Mouse (Mus musculus) liver, embryonic 16.5 days (tissue): ENCODE results near the gene Aprt. TPM values are rescaled to one million over a fixed set of nuclear protein-coding genes. Genes with fewer than 3 reads are reported as not detected.

Source experiments
- ATAC-seq: fragments of 200-750 bp; cut with Nextera tagmentation; 2 replicates; pipeline ENCODE4 v1.8.0; 2017; ENCODE audit warnings: low read depth, mild to moderate bottlenecking, moderate number of reproducible peaks, moderate library complexity
- H3K27ac ChIP-seq: fragments of 300-500 bp; sonication (generic); 2 replicates; pipeline ENCODE4 v1.5.1; 2014; ENCODE audit warnings: mild to moderate bottlenecking, low read length
- H3K27me3 ChIP-seq: fragments of 300-500 bp; sonication (generic); 2 replicates; pipeline ENCODE4 v1.6.1; 2014; ENCODE audit warnings: low read depth, low read length, mixed read lengths; ENCODE audit not compliant: control insufficient read depth, insufficient read depth
- H3K36me3 ChIP-seq: fragments of 300-500 bp; sonication (generic); 2 replicates; pipeline ENCODE4 v1.6.1; 2014; ENCODE audit warnings: mild to moderate bottlenecking; ENCODE audit not compliant: control insufficient read depth, insufficient read depth
- H3K4me1 ChIP-seq: fragments of 300-500 bp; sonication (generic); 2 replicates; pipeline ENCODE4 v1.6.1; 2014; ENCODE audit warnings: low read depth, low read length, mixed read lengths; ENCODE audit not compliant: control insufficient read depth
- H3K4me2 ChIP-seq: fragments of 300-500 bp; sonication (generic); 2 replicates; pipeline ENCODE4 v1.6.1; 2014; ENCODE audit warnings: low read depth, low read length, mixed read lengths
- H3K4me3 ChIP-seq: fragments of 300-500 bp; sonication (generic); 2 replicates; pipeline ENCODE4 v1.5.1; 2014; ENCODE audit warnings: low read depth, mild to moderate bottlenecking, low read length
- H3K9ac ChIP-seq: fragments of 300-500 bp; sonication (generic); 2 replicates; pipeline ENCODE4 v1.6.1; 2014; ENCODE audit warnings: low read depth, low read length
- H3K9me3 ChIP-seq: fragments of 300-500 bp; sonication (generic); replicated peaks from 2 replicates; pipeline ENCODE4 v1.6.1; 2016; ENCODE audit warnings: low read length; ENCODE audit not compliant: control insufficient read depth
- WGBS: fragments of 180-500 bp; shearing (Covaris S2); extraction: QIAGEN DNeasy Blood & Tissue Kit; methylation state at CpG from one replicate; pipeline ENCODE4 v1.1.7; 2014; ENCODE audit not compliant: insufficient replicate concordance; 5-methylcytosine and 5-hydroxymethylcytosine counted together
- polyA plus RNA-seq: library from polyadenylated mRNA; unstranded; fragments of >200 nt; fragmentation: Nextera tagmentation; extraction: Ambion mirVana; gene quantifications from 2 replicates; pipeline ENCODE4 v1.2.1, GENCODE M21; 2015

The Aprt gene
- polyA plus RNA-seq: 196 and 204 TPM in 2 replicates

- Histone ChIP-seq H3K27me3 (no peaks in the 10 kb centered on the region), H3K4me1 (peaks cover 50% of the 10 kb centered on the region), H3K4me2 (peak within 1 kb of the TSS; percentile 77), H3K27ac (peak within 1 kb of the TSS; percentile 76), H3K9ac (peak within 1 kb of the TSS; percentile 70), H3K36me3 (peaks cover 12% of the 10 kb centered on the region), H3K4me3 (peak within 1 kb of the TSS; percentile 68), H3K9me3 (no peaks in the 10 kb centered on the region)
- under 1% methylated on average over 39 of the region's 39 CpGs for WGBS
- peak; percentile 88 for ATAC-seq
Measured at GRCm38 (mm10) chr8:122576648-122577022, at the start of gene Aprt. Gene Aprt (minus strand): TSS chr8:122576909.

DNA sequence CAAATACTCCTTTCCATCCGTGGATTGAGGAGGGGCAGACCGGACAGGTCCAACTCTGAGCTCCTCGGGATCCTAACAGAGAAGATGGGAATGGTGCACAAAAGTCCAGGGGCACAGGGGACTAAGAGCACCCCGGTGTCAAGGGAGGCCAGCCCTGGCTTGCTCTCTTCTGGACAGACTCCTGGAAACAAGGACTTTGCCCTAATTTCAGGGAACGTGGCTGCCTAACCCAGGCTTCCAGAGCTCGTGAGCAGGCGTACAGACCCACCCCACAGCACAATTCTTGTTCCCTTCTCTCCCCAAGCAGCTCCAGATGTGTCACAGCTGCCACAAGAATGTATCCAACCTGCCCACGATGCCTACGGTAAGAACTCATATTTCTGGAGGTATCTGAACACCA lies 49.1 kb upstream of the Aprt start:
- Histone ChIP-seq H3K27ac (no peak overlapping the region), H3K9me3 (no peaks in the 10 kb centered on the region), H3K27me3 (no peaks in the 10 kb centered on the region), H3K9ac (no peak overlapping the region), H3K36me3 (no peaks in the 10 kb centered on the region), H3K4me1 (no peaks in the 10 kb centered on the region), H3K4me3 (no peak overlapping the region), H3K4me2 (no peak overlapping the region)
- no peak for ATAC-seq
- 63% methylated on average over 9 of the region's 9 CpGs for WGBS

DNA sequence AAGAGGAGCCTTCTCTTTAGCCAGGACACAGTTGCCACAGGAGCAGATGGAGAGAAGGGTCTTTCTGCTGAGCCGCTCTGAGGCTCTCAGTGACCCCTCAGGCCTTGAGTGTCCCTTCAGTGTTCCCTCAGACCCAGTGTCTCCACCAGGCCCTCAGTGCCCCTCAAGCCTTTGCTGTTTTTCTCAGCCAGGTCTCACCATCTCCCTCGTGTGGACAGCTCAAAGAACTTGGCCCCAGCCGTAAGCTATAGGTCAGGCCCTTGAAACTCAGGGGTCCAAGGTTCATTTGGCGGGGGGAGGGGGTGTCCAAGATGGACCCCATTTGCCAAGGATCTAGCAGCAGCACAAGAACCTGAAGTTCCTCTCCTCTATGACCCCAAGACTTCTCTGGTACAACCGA lies 47.9 kb upstream of the Aprt start:
- Histone ChIP-seq H3K4me1 (peaks cover 3% of the 10 kb centered on the region), H3K4me2 (no peak overlapping the region), H3K27me3 (no peaks in the 10 kb centered on the region), H3K4me3 (no peak overlapping the region), H3K36me3 (no peaks in the 10 kb centered on the region), H3K9me3 (no peaks in the 10 kb centered on the region), H3K9ac (no peak overlapping the region), H3K27ac (no peak overlapping the region)
- no peak for ATAC-seq
- 56% methylated on average over 5 of the region's 5 CpGs for WGBS

DNA sequence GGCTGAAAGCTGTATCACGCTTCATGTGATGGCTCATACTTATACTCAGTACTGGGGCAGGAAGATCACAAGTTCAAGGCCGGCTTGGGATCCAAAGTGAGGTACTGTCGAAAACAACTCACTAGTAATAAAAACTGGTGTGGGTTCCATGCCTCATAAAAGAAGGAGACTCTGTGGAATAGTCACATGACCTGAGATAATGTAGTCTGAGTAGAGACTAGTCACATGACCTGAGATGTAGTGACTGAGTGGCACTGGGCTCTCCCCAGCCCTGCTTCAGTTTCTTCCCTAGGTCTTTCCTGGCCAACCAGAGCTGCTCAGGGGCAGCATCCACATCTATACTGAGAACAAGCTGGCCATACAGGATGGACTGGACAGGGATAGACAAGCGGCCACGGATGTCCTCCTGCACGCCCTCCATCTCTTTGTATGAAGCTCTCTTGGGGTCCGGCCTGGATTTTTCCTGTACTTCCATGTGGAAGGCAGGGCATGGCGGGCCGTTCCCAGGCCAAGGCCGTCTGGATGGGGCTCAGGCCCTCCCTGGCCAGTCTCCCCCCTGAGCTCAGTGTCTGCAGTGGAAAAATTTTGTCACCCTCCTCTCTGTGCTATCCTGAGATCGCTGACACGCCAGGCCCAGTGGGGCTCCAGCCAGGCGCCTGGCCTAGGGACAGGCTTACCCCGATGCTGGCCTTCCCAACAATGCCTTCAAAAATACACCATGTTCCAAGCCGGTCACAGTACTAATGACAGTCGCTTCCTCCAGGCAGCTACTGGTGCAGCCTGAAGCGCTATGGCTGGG lies 47.3 kb upstream of the Aprt start:
- Histone ChIP-seq H3K9ac (no peak overlapping the region), H3K4me2 (no peak overlapping the region), H3K4me1 (peaks cover 9% of the 10 kb centered on the region), H3K9me3 (no peaks in the 10 kb centered on the region), H3K4me3 (no peak overlapping the region), H3K27me3 (no peaks in the 10 kb centered on the region), H3K36me3 (no peaks in the 10 kb centered on the region), H3K27ac (no peak overlapping the region)
- WGBS: 73% methylated on average over 17 of the region's 17 CpGs
- ATAC-seq: no peak

DNA sequence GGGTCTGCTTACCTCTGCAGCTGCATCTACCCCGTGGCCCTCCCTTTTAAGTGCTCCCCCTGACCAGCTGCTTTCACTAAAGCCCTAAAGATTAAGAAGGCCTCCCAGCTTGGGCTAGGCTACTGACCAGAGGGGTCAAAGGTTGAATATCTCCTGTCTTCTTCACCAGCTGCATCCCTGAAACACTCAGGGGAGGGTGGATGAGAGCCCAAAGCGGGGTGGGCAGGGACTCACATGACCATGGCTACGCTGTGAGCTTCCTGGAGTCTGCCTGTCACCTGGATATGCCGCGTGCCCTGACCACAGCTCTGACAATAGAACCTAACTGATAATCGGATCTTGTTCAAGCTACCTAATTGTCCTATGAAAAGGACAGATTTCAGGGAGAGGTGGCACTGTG lies 46.0 kb upstream of the Aprt start, which contains the start of gene Pabpn1l:
Gene Pabpn1l, minus strand, starts transcription at position 13 of the 400 bp plus-strand sequence.
- no peaks in the 10 kb centered on the region for H3K9me3 ChIP-seq
- H3K4me3 ChIP-seq: no peak within 1 kb of the TSS
- no peaks in the 10 kb centered on the region for H3K36me3 ChIP-seq
- 55% methylated on average over 6 of the region's 6 CpGs for WGBS
- ATAC-seq: no peak
- H3K9ac ChIP-seq: no peak within 1 kb of the TSS
- no peaks in the 10 kb centered on the region for H3K27me3 ChIP-seq
- no peak within 1 kb of the TSS for H3K4me2 ChIP-seq
- peaks cover 20% of the 10 kb centered on the region for H3K4me1 ChIP-seq
- H3K27ac ChIP-seq: no peak within 1 kb of the TSS

- H3K27me3 ChIP-seq: no peaks in the 10 kb centered on the region
- H3K4me1 ChIP-seq: peaks cover 20% of the 10 kb centered on the region
- WGBS: 23% methylated on average over 5 of the region's 5 CpGs
- ATAC-seq: no peak
- no peaks in the 10 kb centered on the region for H3K9me3 ChIP-seq
- H3K9ac ChIP-seq: no peak overlapping the region
- no peak overlapping the region for H3K4me3 ChIP-seq
- no peaks in the 10 kb centered on the region for H3K36me3 ChIP-seq
- no peak overlapping the region for H3K27ac ChIP-seq
- no peak overlapping the region for H3K4me2 ChIP-seq
Measured at GRCm38 (mm10) chr8:122620446-122620845, 43.7 kb upstream of the Aprt start.

GRCm38 (mm10) chr8:122618660-122619378 lies 42.1 kb upstream of the Aprt start:
- Histone ChIP-seq H3K9me3 (no peaks in the 10 kb centered on the region), H3K4me3 (no peak overlapping the region; the same call in 1 of the 2 replicates), H3K36me3 (no peaks in the 10 kb centered on the region), H3K27me3 (no peaks in the 10 kb centered on the region), H3K27ac (peak overlapping the region; percentile 73), H3K9ac (peak overlapping the region; percentile 18), H3K4me2 (peak overlapping the region; percentile 35), H3K4me1 (peaks cover 20% of the 10 kb centered on the region)
- 33% methylated on average over 6 of the region's 6 CpGs for WGBS
- ATAC-seq: peak; percentile 96

GRCm38 (mm10) chr8:122617947-122618546 lies 41.3 kb upstream of the Aprt start:
- H3K9me3 ChIP-seq: no peaks in the 10 kb centered on the region
- WGBS: 35% methylated on average over 5 of the region's 7 CpGs
- H3K27ac ChIP-seq: peak overlapping the region; percentile 68
- ATAC-seq: peak; percentile 14; the same call in 1 of the 2 replicates
- H3K4me1 ChIP-seq: peaks cover 20% of the 10 kb centered on the region
- 0 out of 2 replicates have a peak overlapping the region, but pooled peaks have one; percentile 17 for H3K9ac ChIP-seq
- peak overlapping the region; percentile 35 for H3K4me2 ChIP-seq
- H3K27me3 ChIP-seq: no peaks in the 10 kb centered on the region
- no peak overlapping the region; the same call in 1 of the 2 replicates for H3K4me3 ChIP-seq
- H3K36me3 ChIP-seq: no peaks in the 10 kb centered on the region
